Mouse (Mus musculus) adrenal gland, adult (tissue): ENCODE data around the gene Hipk1.
"Not testable (repeated sequence)": the region's sequence is repeated elsewhere in the genome, so short reads cannot be mapped to it uniquely, and the experiment has no call there.

Experiments
- DNase-seq, 2 experiments: peaks; one replicate each; pipeline ENCODE4 v3.0.0; 2022 to 2023; ENCODE audit warnings: low spot score in 1 of 2; ENCODE audit not compliant: inconsistent age in 2 of 2

Gene Hipk1

DNA sequence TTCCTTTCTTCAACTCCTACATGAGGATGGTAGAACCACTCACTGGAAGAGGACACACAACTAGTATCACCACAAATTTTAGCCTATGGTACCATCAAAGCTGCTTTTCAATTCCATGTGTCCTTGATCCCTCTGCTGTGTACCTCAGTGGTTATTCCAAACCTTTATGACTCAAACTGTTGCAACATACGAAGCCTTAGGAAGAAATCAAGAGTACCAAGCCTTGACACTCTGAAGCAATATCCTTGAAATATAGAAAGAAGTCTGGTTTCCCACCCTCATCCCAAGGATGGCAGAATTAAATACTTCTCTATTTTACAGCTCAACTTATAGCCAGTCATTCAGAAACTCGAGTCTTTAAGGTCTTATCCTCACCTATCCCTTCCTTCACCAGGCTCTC is 5.0 kb upstream of the Hipk1 start:
- DNase-seq = no peak

DNA sequence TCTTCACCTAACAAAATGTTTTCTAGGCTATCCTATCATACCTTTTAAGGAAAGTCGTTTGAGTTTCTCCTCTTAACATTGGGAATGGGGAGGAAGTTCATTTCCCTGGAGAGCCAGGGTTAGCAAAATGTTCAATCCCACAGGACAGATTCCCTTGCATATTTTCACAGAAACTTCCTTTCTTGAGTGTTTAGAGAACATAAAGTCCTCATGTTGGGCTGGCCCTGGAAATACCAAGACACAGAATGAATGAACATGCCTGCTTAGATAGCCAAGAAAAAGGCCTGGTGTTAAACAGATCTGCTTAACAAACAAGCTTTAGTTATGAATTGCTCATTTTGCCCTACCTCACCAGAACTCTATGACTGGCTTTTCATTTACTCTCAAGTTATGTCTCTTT is 1.2 kb upstream of the Hipk1 start:
- no peak for DNase-seq

DNA sequence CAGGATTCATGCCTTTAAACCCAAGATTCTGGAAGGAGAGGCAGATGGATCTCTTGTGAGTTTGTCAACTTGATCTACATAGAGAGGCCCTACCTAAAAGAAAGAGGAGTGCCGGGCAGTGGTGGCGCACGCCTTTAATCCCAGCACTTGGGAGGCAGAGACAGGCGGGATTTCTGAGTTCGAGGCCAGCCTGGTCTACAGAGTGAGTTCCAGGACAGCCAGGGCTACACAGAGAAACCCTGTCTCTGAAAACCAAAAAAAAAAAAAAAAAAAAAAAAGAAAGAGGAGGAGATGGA is 696 bp upstream of the Hipk1 start:
- DNase-seq = not testable (repeated sequence)

DNA sequence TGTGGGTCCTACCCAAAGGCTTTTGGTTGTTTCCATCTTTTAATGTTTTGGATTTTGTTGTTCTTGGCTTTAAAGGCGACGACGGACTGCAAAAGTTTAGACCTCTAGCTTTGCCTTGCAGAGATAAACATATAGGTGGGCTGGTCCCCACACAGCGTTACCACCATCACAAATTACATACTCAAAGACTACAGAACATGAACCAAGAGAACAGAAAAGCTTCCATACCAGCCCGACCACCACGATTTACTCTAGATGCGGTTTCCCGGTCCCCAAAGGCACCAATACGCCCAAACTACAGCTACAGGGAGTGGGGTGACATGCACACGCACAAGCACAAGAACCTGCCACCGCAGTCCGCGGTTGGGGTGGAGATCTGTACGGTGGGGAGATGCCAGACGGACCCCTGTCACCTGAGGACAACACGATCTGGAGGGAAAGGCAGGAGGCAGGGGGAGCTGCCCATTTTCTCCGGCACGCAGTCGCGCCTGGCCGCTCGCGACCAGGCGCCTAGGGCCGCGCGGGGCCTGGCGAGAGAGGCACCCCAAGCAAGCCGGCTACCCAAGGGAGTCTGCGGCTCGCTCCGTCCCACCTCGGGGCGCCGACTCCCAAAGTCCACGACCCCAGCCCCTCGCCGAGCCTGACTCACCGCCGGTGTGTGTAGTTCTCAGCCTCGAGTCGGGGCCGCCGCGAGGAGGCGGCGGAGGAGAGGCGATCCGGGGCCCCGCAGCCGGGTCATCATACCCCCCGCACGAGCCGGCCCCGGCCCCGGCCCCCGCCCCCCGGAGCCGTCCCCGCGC is 817 bp downstream of the Hipk1 start:
- DNase-seq = peak; percentile 40 to 84

DNA sequence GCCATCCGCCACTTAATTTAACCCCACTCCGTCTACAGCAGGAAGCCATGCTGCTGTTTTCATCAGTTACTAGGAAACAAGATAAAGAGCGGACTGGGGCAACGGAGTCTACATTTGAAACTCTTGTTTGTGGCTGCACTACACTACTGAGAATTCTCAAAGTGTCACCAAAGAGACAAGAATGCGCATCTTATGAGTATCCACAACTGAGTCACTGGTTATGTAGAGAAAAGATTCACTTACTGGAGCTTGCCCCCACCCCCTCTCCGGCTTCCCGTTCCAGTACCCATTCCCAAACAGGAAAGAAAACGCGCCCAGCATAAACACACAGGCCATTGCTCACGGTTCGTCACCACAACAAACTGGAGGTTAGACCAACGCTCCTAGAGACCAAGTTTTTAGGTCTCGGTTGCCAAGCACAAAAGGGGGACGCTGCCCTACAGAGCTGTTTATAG is 1.4 kb downstream of the Hipk1 start:
- peak in 1 of 2 experiments; percentile 50 for DNase-seq

DNA sequence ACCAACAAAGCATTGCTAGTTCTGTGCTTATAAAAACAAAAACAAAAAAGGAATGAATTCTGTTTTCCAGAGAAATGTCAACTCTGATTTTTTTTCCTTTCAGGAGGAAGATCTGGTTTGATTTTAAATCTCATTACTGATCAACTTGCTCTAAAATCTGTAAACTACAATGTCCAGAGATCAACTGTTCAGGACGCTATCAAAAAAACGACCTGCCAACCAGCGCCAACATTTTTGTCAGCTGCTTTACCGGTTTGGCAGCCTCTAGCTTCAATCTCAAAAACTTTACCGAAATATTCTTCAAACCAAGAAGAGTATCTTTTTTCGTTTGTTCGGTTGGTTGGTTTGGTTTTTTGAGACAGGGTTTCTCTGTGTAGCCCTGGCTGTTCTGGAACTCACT is 2.3 kb downstream of the Hipk1 start:
- DNase-seq = no peak

DNA sequence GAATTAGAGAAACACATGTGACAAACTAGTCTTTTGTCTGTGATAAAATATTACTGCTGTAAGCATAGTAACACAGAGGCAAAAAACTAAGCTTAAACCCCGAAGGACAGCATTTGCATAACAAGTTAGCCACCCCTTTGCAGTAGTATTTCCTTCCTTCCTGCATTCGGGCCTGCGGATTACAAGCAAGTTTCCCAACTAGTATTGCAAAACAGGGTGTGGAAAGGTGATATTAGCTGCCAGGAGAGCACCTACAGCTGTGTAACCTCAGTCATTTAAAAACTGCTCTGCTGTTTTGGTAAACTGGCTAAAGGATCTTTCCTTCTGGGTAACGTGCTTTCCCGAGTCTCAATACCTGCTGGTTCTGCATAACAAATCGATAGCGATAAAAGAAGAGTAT is 4.1 kb downstream of the Hipk1 start:
- peak in 1 of 2 experiments; percentile 61 for DNase-seq

DNA sequence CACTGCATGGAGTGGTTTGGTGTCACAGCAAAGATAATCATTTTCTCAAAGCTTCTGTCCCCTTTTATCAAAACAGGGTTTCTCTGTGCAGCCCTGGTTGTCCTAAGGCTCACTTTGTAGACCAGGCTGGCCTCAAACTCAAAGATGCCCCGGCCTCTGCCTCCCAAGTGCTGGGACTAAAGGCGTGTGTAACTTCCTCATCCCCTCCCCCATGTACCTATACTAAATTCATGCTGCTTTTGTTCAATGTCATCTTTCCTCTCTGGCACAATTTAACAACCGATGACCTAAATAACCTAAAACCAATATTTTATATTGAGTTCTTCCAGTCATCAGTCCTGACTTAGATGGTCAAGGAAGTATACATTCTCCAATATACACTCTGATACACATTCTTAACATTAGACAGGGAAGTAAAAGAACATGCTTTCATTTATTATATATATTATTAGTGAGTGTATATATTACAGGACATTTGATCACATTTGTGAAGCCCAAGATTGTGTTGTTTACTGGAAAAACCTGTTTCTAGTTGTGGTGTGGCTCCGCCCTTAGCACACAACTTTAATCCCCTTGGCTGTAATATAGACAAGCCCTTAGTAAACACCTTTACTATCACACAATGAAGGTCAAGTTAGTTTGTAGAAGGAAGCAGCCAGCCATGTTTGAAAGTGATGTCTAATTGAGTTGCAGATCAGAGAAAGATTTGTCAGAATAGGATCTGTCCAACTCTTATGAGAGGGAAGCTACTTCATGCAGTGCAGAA is 8.3 kb downstream of the Hipk1 start:
- DNase-seq = no peak

DNA sequence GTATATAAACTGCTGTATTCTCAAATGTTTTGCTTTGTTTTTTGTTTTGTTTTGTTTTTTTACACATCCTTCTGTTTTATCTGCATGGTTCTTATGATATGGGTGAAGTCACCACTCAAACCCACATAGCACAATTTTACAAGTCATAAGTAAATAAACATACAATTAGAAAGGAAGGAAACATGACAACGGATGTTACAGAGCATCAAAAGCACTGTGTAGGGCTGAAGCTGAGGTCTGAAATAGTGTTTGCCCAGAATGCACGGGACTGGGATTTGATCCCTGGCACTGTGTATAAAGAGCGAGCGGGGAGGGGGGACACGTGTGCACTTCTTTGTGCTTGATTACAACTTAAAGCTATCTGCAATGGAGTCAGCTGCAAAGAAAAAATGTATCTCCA is 10.6 kb downstream of the Hipk1 start:
- no peak for DNase-seq

DNA sequence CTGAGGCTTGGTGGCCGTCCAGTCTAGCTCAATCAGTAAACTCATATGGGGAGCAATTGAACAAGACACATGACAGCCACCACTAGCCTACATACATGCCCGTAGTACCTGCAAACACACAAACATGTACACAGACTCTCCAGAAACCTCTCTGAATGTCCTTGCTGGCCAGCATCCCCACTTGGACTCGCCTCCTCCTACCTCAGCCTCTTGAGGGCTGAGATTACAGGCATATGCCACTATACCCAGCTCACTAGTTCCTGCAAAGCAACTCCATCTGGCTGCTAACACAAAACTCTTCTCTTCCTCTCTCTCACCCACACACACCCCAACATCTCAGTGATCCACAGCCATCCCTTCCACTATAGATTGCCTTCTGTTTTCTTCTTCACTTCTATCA is 11.1 kb downstream of the Hipk1 start:
- DNase-seq = no peak

DNA sequence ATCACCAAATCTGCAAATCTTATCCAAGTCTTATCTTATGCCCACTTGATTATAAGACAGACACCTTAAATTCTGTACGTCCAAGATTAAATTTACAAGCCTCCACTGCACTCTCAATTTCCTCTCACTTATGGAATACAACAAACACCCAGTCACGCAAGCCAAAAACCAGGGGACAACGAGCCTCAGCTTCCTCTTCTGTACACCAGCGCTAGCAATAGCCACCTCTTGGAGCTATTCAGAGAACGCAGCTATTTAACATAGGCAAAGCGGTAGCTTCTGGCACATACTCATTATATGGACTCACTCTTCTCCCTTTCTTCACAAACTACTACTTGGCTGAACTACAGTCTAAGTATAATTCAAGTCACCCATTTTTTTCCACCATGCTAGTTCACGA is 12.2 kb downstream of the Hipk1 start:
- DNase-seq = peak in 1 of 2 experiments; percentile 16

DNA sequence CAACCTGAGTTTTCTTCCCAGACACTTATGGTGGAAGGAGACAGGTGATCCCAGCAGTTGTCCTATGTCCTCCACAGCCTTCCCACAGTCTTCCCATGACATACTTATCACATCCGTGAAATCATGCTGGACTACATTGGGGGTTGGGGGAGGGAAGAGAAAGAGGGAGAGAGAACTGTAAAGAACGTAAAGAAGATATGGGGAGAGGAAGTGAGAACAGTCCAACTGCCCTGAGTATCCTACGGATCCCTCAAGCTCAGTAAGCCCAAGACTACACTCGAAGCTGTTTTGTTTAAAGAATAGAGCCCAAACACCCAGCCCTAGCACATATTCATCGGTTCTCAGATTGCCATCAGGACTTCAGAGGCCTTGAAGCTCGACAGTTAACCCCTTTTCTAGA is 12.7 kb downstream of the Hipk1 start:
- DNase-seq = peak in 1 of 2 experiments; percentile 17

DNA sequence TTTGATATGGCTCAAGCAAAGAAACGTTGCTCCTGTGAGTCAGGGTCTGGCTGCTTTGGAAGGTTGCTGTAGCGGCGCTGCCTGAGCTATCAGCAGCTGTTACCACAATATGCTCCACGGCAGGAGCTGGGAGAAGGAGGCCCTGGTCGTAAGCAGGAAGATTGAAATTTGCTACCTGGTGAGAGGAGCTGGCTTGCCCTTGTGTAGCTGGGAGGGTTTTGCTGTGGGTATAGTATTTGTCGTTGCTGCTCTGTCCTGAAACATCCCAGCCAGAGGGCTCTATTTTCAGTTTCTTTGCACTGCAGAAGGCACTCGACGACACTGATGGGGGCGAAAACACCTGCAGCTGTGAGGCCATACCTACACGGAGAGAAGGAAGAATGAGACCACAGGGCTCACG is 13.4 kb downstream of the Hipk1 start:
- DNase-seq = peak in 1 of 2 experiments; percentile 16

DNA sequence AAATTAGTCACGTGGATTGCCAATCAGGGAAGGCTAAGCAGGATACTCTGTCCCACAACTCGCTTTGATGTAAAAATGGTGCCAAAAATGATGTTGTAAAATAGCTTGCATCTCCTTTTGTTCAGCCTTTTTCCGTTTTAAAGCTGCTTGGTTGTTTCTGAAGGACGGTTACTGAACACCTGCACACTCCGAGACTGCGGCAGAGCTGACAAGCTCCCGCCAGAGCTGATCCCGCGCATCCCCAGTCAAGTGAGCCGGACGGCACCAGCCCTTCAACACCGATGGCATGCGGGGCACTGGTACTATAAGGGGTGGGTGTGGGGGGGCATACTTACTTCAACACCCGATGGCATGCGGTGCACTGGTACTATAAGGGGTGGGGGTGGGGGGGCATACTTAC is 17.4 kb downstream of the Hipk1 start:
- no peak for DNase-seq

DNA sequence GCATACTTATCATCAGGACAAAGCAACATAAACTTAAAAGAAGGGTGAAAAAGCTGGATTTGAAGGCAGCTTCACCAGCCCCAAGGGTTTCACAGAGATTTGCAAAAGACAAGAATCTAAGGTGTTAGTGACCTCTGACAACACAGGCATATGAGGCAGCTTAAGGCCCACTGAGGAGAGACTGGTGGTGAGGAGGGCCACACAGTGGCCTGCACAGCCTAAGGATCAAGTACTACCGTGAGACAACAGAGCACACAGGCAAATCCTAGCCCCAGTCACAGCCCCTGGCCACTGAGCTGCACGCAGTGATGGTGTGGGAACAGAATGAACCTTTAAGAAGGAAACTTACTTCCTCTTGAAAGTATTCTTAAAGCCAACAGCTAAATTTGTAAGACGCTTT is 17.9 kb downstream of the Hipk1 start:
- DNase-seq = peak in 1 of 2 experiments; percentile 40

DNA sequence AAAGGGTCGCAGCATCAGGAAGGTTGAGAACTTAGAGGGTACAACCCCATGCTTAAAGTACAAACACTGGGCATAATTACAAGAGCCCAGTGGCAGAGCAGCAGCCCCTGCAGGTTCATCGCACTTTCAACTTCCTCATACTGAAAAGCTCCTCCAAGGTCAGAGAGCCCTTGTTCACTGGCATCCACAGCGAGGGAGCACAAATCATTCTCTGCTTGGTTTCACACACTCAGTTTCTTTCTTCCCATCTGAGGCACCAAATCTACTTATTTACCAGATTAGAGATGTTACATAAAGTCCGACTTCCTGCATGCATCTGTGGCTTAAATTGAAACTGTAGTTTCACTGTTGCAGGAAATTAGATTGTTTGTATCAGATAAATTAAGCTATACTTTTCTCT is 18.5 kb downstream of the Hipk1 start:
- peak; percentile 28 to 74 for DNase-seq

DNA sequence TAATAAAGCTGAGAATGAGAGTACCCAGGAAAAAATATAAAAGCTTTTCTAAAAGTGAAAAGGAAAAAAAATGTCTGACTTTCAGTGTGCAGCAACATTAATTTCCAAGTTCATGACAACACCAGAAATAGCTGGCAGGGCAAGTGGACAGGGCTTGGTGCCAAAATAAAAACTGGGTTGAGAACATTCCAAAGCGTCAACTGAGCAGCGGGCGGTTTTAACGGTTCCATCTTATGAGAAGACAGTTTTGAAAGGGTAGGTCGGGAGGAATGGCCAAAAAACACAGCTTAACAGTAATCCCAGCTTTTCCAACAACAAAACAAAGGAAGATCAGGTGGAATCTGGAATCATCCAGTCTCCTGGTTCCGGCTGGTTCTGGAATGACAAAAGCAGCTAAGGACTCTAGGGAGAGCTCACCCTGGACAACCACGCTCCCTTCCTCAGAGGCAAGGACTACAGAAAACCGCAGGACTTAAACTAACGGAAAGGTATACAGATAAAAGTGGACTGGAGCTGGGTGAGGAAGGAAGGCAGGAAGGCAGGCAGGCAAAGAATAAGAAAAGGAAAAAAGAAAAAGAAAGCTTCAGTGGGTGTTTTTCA is 19.7 kb downstream of the Hipk1 start:
- DNase-seq = peak; percentile 84 to 95

DNA sequence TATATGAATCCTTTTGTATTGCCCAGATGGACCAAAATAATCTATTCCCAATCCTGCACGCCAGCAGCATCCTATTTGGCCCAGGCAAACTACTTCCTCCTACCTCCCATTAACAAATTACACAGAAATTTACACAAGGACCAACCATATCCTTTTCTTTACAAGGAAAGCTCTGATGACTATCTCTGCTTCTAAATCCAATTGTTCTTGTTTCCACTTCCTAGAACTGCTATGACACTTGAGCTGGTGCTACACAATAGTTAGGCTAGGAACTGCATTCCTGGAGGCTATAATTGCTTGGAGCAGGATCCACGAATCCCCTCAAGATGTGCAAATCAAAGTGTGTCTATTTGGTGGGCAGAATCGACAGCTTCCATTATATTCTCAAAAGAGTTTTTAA is 24.6 kb downstream of the Hipk1 start:
- no peak for DNase-seq

DNA sequence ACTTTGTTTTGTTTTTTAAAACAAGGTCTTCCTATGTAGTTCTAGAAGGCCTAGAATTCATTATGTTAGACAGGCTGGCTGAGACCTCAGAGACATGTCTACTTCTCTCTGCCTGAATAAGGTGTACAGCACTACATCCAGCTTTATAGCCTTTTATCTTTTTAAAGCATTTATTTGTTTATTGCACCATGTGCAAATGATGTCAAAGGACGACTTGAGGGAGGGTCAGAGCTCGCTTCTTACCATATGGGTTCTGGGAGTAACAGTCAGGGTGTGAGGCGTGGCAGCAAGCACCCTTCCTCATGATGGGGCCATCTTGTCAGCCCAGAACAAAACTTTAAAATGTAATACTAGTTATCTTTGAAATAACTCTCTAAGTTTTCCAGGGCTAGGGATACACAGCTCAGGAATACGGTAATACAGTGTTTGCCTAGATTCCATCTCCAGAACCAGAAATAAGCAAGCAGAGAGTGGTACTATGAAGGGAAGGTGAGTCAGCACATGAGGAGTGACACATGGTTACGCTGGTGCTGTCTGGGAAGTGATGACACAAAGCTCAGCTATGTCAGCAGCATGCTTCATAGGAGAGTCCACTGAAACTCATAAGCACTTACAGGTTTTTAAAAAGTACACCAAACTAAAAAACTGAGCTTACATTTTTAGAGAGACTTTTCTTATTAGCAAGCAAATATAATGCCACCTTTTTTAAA is 31.9 kb downstream of the Hipk1 start:
- DNase-seq = peak in 1 of 2 experiments; percentile 42

DNA sequence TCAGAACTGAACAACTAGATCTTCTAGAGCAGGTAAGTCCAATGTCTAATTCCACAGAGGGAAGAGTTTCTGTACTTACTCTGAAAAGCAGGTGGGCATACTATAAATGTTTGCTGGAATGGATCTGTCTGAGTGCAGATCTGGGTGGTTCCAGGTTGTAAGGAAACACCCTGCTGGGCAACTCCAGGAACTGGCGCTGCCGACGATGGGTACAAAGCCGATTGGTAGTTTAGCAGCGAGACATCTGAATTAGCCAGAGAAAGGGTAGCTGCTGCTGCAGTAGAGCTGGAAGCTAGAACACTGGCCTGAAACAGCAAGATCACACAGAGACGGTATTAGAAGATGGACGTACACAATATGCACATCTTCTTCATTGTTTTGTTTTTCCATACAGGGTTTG is 32.9 kb downstream of the Hipk1 start:
- no peak for DNase-seq

DNA sequence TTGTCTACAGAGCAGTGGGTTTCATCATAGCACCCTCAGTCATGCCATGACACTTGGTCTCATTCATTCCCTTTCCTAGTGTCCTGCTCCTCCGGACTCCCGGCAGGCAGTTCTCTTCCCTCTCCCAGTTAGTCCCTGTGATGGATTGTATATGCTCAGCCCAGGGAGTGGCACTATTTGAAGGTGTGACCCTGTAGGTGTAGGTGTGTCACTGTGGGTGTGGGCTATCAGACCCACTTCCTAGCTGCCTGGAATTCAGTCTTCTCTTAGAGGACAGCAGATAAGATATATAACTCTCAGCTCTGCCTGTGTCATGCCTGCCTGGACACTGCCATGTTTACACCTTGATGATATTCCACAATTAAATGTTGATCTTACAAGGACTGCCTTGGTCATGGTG is 34.4 kb downstream of the Hipk1 start:
- DNase-seq = no peak

DNA sequence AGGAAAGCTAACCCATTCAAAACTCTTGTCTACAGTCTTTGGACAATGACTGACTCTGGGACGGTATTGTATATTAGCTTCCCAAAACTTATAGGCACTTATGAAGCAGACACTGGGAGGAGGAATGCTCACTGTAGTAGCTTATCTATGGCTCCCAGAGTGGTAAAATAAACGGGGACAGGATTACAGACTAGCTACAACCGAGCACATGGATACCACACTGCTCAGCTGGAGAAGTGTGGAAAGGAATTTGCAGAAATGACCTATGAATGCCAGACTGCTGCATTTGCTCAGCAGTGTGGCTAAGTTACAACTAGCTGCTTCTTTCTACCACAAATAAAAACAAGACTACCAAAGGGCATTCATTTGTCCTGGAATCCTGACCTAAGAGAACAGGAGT is 36.0 kb downstream of the Hipk1 start:
- DNase-seq = no peak
